Mouse (Mus musculus) CD4-positive naive resting alpha-beta T cell, adult 76 days (primary cell): ENCODE results near the gene Pgp. TPM values are rescaled to one million over a fixed set of nuclear protein-coding genes. Genes with fewer than 3 reads are reported as not detected.

Experiments used
- total RNA-seq: library from RNA; stranded (reverse); gene quantifications from one replicate; pipeline ENCODE4 v1.2.4, GENCODE M21; 2023

Gene Pgp
- total RNA-seq, result 10.9 TPM

GRCm38 (mm10) chr17:24469910-24470602 lies at the start of gene Pgp, which contains the start of gene E4f1:
Gene Pgp (plus strand): TSS chr17:24470392.
Gene E4f1 (minus strand): TSS chr17:24470313.

GRCm38 (mm10) chr17:24426471-24427169 lies 43.6 kb upstream of the Pgp start, which contains the start of gene Eci1:
Gene Eci1 (plus strand): TSS chr17:24426641.

GRCm38 (mm10) chr17:24442632-24443155 lies 27.5 kb upstream of the Pgp start, which contains the start of gene Dnase1l2:
Gene Dnase1l2 (minus strand): TSS chr17:24443105.

GRCm38 (mm10) chr17:24473612-24474275 lies 3.6 kb downstream of the Pgp start, which contains the start of gene Bricd5:
Gene Bricd5 (plus strand): TSS chr17:24473884.

GRCm38 (mm10) chr17:24478663-24479380 lies 8.6 kb downstream of the Pgp start, which contains the start of gene Mlst8:
Gene Mlst8 (minus strand): TSS chr17:24479078.

GRCm38 (mm10) chr17:24488186-24488661 lies 18.0 kb downstream of the Pgp start, which contains the start of gene Caskin1:
Gene Caskin1 (plus strand): TSS chr17:24488601.

Other genes with a start within 250 kb of the Pgp start
- 4.7 TPM for gene Tedc2, start 249.5 kb upstream of the Pgp start, total RNA-seq
- gene Ccnf, start 218.9 kb upstream of the Pgp start, total RNA-seq, result 6.7 TPM
- 0.23 TPM for gene Abca17, start 119.3 kb upstream of the Pgp start, total RNA-seq
- 42.6 TPM for gene Abca3, start 118.4 kb upstream of the Pgp start, total RNA-seq
- gene Rnps1, start 55.8 kb upstream of the Pgp start, total RNA-seq, result 191 TPM
- gene Eci1, start 43.8 kb upstream of the Pgp start, total RNA-seq, result 13.7 TPM
- gene Dnase1l2, start 27.3 kb upstream of the Pgp start, total RNA-seq, result 3.6 TPM
- gene E4f1, start 79 bp upstream of the Pgp start, total RNA-seq, result 68.1 TPM
- 0.59 TPM for gene Bricd5, start 3.5 kb downstream of the Pgp start, total RNA-seq
- 12.4 TPM for gene Mlst8, start 8.7 kb downstream of the Pgp start, total RNA-seq
- not detected for gene Caskin1, start 18.2 kb downstream of the Pgp start, total RNA-seq
- gene Traf7, start 57.5 kb downstream of the Pgp start, total RNA-seq, result 189 TPM
- gene Rab26, start 63.8 kb downstream of the Pgp start, total RNA-seq, result 1.8 TPM
- 86.7 TPM for gene Pkd1, start 79.4 kb downstream of the Pgp start, total RNA-seq
- 56.1 TPM for gene Tsc2, start 162.2 kb downstream of the Pgp start, total RNA-seq
- gene Nthl1, start 162.3 kb downstream of the Pgp start, total RNA-seq, result 2.0 TPM
- gene Slc9a3r2, start 179.9 kb downstream of the Pgp start, total RNA-seq, result 0.73 TPM
- not detected for gene Npw, start 188.1 kb downstream of the Pgp start, total RNA-seq
- 63.8 TPM for gene Zfp598, start 199.3 kb downstream of the Pgp start, total RNA-seq
- not detected for gene Syngr3, start 219.6 kb downstream of the Pgp start, total RNA-seq
- 14.5 TPM for gene Gfer, start 225.8 kb downstream of the Pgp start, total RNA-seq
- 2.7 TPM for gene Noxo1, start 225.8 kb downstream of the Pgp start, total RNA-seq
- gene Tbl3, start 237.3 kb downstream of the Pgp start, total RNA-seq, result 29.7 TPM
- gene Rnf151, start 247.7 kb downstream of the Pgp start, total RNA-seq, result not detected
- 1,468 TPM for gene Rps2, start 247.7 kb downstream of the Pgp start, total RNA-seq